Mouse (Mus musculus) CH12.LX (cell line): ENCODE measurements around the gene Plod3.

Experiments
- CHD2 ChIP-seq: IDR thresholded peaks from 2 replicates; pipeline ENCODE4 v1.6.1; 2011; ENCODE audit warnings: low read length, improper control_type of control experiment
- CTCF ChIP-seq, 2 experiments: IDR thresholded peaks in 1 of 2; conservative IDR thresholded peaks in 1 of 2; 2 replicates each; pipeline ENCODE4 v1.5.1; 2011 to 2012; ENCODE audit warnings: low read depth in 2 of 2, low read length in 2 of 2, improper control_type of control experiment in 1 of 2, inconsistent platforms in 1 of 2, mild to moderate bottlenecking in 1 of 2, moderate library complexity in 1 of 2
- ELF1 ChIP-seq: IDR thresholded peaks from 2 replicates; pipeline ENCODE4 v1.6.1; 2014; ENCODE audit warnings: low read depth, mild to moderate bottlenecking, inconsistent platforms, low read length, improper control_type of control experiment
- KAT2A ChIP-seq: IDR thresholded peaks from 2 replicates; pipeline ENCODE4 v1.6.1; 2012; ENCODE audit warnings: low read length, improper control_type of control experiment, inconsistent platforms; ENCODE audit not compliant: insufficient replicate concordance
- MAX ChIP-seq: IDR thresholded peaks from 2 replicates; pipeline ENCODE4 v1.6.1; 2011; ENCODE audit warnings: low read length, improper control_type of control experiment
- MAZ ChIP-seq: IDR thresholded peaks from 2 replicates; pipeline ENCODE4 v1.6.1; 2012; ENCODE audit warnings: low read depth, mild to moderate bottlenecking, inconsistent platforms, low read length, improper control_type of control experiment, moderate library complexity
- MEF2A ChIP-seq: IDR thresholded peaks from 2 replicates; pipeline ENCODE4 v1.6.1; 2014; ENCODE audit warnings: low read depth, mild to moderate bottlenecking, inconsistent platforms, low read length, improper control_type of control experiment, borderline replicate concordance
- POLR2A ChIP-seq: IDR thresholded peaks from 2 replicates; pipeline ENCODE4 v1.6.1; 2011; ENCODE audit warnings: low read depth, mild to moderate bottlenecking, improper control_type of control experiment, low read length
- RAD21 ChIP-seq: IDR thresholded peaks from 2 replicates; pipeline ENCODE4 v1.6.1; 2011; ENCODE audit warnings: low read depth, mild to moderate bottlenecking, low read length, improper control_type of control experiment, moderate library complexity
- TBP ChIP-seq: conservative IDR thresholded peaks from 2 replicates; pipeline ENCODE4 v1.6.1; 2011; ENCODE audit warnings: low read depth, low read length, improper control_type of control experiment
- USF1 ChIP-seq: IDR thresholded peaks from 2 replicates; pipeline ENCODE4 v1.6.1; 2014; ENCODE audit warnings: low read depth, mild to moderate bottlenecking, inconsistent platforms, low read length, improper control_type of control experiment
- ZKSCAN1 ChIP-seq: IDR thresholded peaks from 2 replicates; pipeline ENCODE4 v1.6.1; 2012; ENCODE audit warnings: low read depth, inconsistent platforms, low read length, improper control_type of control experiment, borderline replicate concordance

- no peak for TF ChIP-seq USF1
- TF ChIP-seq POLR2A: no peak
- no peak for TF ChIP-seq MAZ
- no peak for TF ChIP-seq ZKSCAN1
- TF ChIP-seq CTCF (conservative IDR thresholded peaks at IDR 0.05 in 1 of 2, IDR thresholded peaks at IDR 0.05 in 1 of 2; ENCODE audit: low read depth in 2 of 2, low read length in 2 of 2): peak; percentile 40 to 73
- TF ChIP-seq ELF1: no peak
- TF ChIP-seq MAX: no peak
- TF ChIP-seq KAT2A: no peak
- TF ChIP-seq RAD21: peak; percentile 42
- no peak for TF ChIP-seq MEF2A
- no peak for TF ChIP-seq CHD2
- no peak for TF ChIP-seq TBP
These were observed 23.2 kb downstream of the Plod3 start for GRCm38 (mm10) chr5:137009988-137010387.
